Mouse (Mus musculus) ZHBTc4 (cell line): ENCODE measurements at regions not wholly inside any gene's neighbourhood (a gene's known extent, or its start where the extent isn't known, plus 50 kb on each side); places are given as distances from the start of the nearest gene placed in this dataset.
"Not testable (repeated sequence)": the region's sequence is repeated elsewhere in the genome, so short reads cannot be mapped to it uniquely, and the experiment has no call there.

ENCODE experiments used
- DNase-seq: peaks from one replicate; pipeline ENCODE4 v3.0.0-alpha.2; 2011; ENCODE audit warnings: low read depth, low spot score

- DNase-seq, result no peak
These were observed 326.8 kb upstream of the Rnf219 start for GRCm38 (mm10) chr14:104849274-104849673.

DNA sequence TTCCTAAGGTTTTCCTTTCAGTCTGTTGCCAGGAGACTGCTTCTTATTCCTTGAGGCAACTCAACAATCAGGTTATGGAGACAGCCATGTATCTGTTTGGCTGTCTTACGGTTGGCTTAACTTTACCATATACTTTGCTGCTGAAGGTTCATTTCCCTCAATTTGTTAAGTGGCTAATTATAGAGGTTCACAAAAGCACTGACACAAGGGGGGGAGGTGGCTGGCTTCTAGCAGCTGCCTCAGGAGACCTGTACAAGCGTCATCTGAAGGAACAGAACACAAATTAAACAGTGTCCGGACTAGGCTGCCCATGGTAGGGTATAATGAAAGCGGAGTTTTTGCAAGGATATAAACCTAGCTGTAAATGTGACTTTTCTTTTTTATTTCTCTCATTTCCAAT, 305.0 kb upstream of the Rnf219 start:
- no peak for DNase-seq

- peak; percentile 74 for DNase-seq
These were observed 302.5 kb upstream of the Rnf219 start for GRCm38 (mm10) chr14:104824926-104825325.

DNA sequence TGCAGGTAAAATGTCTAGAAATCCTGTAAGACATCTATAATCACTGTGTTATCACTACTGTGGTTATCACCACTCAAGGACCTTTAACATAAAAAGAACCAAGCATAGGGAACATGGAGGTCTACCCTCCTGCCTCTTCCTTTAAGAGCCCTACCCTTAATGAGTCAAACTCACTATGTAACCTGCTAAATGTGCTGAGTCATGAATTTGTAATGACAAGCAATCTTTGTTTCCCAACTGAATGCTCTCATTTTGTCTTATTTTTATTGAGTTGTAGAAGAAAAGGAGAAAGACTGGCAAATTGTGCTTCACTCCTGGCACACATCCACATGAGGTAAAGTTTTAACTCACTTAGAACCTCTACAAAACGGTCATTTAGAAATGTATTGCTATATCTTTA, 301.8 kb upstream of the Rnf219 start:
- no peak for DNase-seq

DNA sequence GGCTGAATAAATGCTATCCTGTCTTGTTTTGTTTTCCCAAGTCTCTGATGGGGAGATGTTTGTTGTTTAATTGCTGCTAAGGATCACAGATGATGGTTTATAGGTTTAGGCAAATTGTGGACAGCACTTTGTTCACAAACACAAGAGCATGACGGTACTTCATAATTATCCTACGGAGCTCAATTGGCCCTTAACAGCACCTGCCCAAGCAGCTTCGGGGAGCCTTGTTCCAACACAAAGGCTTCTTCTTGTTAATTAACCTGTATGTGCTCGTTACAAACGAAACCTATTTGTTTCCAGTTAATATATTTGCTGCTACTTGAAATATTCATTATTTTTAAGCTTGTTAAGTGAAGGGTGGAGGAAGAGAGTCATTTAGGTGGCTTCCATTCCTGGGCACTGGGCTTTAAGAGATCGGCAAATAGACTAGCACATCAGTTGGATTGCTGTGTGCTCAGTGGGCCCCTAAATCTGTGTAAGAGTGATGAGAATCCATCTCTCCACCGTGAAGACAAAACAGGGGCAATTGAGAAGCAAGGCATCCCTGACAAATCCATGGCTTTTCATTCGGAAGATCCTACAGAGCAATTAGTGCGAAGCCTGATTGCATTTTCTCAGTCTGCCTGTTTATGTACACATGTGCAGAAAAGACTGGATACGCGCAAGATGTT, 299.6 kb upstream of the Rnf219 start:
- no peak for DNase-seq

DNA sequence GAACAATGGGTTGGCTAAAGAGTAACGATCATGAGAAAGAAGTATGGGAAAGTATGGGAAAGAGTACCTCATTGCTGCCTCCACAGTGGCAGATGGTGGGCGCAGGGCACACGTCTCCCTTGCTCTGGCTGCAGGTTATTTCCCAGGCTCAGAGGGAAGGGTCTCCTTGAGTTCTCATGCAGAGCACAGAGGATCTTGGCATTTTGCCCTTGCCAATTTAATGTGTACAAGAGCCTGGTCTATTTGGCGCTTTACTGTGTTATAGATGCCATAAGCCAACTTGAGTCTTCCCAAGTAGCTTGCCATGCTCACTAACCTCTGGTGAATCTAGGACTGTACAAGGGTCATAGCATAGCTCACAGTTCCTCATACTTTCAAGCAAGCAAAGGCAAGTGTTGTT, 296.7 kb upstream of the Rnf219 start:
- no peak for DNase-seq

GRCm38 (mm10) chr14:104813977-104814584, 291.6 kb upstream of the Rnf219 start:
- DNase-seq, result peak; percentile 84

DNA sequence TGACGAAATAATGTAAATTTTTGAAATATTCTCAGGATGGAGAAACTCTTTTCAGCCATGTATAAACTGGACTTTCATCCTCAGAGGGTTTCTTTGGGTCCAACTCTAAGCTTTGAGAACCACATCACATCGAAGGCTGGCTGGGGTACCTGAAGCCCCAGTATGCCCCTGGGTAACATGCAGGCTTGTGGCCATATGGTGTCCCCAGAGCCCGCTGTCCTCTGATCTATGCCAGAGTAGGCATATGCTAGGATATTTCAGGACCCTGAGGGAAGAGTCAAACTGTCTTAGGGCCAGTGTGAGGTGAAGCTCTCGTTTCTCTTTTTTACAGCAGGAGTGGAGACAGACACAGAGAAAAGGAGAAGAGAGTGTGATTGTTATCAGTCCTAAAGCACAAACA, 289.6 kb upstream of the Rnf219 start:
- DNase-seq, result no peak

DNA sequence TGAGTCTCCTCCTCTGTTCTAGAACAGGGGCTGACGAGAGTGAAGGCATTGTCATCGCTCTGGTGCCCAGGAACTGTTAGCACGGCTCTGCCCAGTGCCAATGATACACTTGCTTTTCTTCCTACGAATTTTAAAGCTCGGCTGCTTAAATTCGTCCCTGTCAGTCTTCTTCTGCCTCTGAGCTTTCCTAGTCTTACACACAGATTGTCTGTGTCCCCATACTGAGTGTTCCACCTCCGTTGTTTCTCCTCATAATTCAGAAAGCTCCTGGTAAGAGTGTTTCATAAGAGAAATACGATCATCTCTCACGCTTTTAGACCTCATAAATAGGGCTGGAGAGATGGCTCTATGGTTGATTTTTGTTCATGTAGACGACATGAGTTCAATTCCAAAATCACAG, 282.9 kb upstream of the Rnf219 start:
- DNase-seq, result no peak

DNA sequence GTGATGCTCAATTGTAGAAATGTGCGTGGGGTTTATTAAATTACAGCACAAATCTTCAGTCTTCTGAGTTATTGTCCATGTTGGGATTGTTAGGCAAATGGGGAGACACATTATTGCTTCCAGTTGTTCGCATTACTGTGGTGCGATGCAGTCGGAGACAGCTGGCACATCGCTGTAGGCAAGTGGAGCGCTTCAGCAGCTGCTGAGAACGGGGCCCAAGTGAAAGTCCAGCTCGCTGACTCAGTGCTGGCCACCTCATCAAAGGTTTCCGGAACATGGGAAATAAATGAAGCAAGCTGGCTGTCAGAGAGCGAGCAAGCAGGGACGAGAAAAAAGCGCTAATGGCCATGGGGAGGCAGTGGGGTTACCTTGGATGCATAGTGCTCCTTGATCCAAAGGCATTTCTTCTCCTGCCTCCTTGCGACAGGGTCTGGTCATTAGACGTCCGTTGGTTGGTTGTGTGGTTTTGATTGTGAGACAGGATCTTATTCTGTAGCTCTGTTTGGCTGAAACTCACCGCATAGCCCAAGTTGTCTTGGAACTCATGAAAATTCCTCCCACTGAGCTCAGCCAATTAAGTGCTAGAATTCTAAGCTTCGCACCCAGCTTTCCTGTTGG, 274.0 kb upstream of the Rnf219 start:
- DNase-seq, result no peak

- DNase-seq, result peak; percentile 95
These were observed 266.9 kb upstream of the Rnf219 start for GRCm38 (mm10) chr14:104789346-104789745.

DNA sequence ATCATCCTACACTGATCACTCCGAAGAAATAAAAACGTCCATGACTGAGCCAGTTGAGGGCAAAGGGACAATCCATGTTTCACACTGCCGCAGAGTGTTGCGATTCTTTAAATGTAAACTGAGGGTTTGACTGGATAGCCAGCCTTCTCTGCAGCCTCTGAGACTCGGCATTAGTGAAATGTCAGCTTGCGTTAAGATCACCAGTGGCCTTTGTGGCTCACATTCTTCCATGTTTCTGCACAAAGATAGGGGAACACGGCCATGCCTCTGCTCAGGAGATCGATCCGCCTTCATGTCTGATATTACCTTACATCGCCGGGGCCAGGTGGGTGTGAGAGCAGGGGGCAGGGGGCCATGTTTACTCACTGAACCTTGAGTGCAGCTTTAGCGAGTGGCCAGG, 262.6 kb upstream of the Rnf219 start:
- DNase-seq, result no peak

- no peak for DNase-seq
These were observed 247.5 kb upstream of the Rnf219 start for GRCm38 (mm10) chr14:104769938-104770337.

- no peak for DNase-seq
These were observed 211.8 kb upstream of the Rnf219 start for GRCm38 (mm10) chr14:104734213-104734612.

GRCm38 (mm10) chr14:104732036-104732435, 209.6 kb upstream of the Rnf219 start:
- no peak for DNase-seq

DNA sequence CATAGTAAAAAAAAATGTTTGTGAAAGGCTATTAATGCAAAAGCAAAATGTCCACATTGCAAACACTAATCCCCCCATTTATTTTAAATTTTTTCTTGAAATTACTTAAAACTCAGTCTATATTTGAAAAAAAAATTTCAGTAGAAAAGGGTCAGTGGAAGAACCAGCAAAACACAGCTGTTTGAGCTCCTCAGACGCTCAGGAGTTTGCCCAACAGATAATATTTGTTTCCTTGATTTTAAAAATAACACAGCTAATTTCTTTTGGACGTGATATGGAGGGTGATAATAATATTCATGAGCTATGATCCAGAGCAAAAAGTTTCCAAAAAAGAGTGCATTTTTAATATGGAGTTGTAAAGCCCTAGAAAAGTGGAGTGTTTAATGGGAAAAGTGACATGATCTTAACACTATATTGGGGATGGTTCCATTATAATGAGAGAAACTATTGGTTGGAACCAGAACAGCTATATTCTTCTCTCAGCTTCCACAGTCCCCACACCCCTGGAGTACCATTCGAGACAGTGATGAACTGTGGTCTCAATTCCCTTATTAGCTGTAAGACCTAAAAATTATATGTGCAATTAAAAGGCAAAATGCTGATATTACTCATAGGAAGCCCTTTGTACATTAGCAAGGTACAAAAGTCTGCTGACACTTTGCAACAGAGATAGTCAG, 209.0 kb upstream of the Rnf219 start:
- DNase-seq, result no peak

DNA sequence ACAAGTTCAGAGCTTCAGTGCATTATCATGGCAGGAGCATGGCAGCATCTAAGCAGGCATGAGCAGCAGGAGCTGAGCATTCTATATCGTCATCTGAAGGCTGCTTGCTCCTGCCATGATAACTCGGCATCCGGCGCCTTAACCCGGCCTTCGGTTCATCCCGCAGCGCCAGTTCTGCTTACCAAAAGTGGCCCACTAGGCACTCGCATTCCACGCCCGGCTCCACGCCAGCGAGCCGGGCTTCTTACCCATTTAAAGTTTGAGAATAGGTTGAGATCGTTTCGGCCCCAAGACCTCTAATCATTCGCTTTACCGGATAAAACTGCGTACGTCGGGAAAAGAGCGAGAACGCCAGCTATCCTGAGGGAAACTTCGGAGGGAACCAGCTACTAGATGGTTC, 193.2 kb upstream of the Rnf219 start:
- DNase-seq, result not testable (repeated sequence)

DNA sequence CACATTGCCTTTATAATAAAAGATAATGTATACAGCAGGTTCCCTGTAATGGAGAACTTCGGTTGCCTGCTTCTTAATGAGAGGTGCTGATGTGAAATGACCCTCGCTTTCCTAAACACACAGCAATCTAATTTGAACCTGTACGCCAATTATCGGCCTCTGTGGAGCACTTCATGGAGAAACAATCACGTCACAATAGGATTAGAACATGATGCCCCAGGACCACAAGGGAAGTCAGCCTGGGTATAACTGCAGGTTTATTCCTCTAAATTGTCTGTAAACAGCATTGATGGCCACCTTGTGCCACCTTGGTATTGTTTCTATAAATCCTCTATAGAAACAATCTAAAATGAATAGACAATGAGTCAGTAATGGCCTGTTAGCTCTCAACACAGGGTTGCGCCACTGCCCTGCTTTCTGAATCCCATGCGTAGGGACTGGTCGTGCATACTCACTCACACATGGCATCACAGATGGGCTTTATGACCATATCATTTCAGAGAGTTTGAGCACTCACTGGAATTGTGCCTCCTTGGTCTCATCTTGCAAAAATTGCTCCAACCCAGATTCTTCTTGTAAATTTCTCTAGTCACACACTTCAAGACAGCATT, 179.9 kb upstream of the Rnf219 start:
- DNase-seq, result no peak

GRCm38 (mm10) chr14:104698962-104699361, 176.5 kb upstream of the Rnf219 start:
- DNase-seq, result no peak

DNA sequence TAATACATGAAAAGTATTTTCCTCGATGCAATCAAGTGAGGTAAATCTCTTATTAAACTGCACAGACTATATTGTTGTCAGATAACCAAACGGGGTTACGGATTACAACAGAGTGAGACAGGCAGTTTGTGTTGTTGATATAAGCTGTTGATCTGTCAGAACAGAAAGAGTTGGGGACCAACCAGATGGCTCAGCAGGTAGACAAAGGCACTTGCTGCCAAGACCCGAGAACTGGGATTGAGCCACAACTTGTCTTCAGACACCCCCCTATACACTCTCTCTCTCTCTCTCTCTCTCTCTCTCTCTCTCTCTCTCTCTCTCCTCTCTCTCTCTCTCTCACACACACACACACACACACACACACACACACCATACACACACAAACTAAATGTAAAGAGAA, 172.7 kb upstream of the Rnf219 start:
- no peak for DNase-seq

DNA sequence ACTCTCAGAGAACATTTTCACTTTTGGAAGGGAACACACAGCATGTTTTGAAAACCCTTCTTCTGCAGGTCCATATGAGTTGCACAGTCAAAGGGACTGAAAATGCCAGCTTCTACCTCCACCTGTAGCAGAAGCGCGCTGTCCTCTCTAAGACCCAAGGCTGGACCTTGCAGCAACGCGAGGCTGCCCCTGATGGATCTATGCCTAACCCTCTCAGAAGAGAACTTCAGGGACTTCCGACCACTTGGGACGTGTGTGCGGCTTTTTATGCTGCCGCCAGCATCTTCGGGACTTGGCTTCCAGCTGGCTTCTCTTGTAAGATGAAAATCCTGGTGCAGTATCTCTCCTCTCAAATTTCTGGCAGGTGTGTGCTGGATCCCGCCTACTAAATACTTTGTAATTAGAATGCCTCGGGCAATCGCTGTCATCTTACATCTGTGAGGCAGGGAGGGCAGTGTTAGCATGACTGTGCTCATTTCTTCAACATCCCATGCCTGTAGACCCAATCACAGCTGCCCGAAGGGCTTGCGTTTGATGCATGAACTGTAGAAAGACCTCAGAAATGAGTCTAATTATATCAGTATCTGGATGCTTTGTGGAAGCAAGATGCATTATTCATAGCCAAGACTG, 171.8 kb upstream of the Rnf219 start:
- peak; percentile 16 for DNase-seq

GRCm38 (mm10) chr14:104692616-104693015, 170.2 kb upstream of the Rnf219 start:
- DNase-seq, result no peak
